Mouse (Mus musculus): ENCODE data around the gene Naa40. TPM values are rescaled to one million over a fixed set of nuclear protein-coding genes. Genes with fewer than 3 reads are reported as not detected.

Gene Naa40
- total RNA-seq, 1 experiment from 2014 or later = 17.5 TPM

DNA sequence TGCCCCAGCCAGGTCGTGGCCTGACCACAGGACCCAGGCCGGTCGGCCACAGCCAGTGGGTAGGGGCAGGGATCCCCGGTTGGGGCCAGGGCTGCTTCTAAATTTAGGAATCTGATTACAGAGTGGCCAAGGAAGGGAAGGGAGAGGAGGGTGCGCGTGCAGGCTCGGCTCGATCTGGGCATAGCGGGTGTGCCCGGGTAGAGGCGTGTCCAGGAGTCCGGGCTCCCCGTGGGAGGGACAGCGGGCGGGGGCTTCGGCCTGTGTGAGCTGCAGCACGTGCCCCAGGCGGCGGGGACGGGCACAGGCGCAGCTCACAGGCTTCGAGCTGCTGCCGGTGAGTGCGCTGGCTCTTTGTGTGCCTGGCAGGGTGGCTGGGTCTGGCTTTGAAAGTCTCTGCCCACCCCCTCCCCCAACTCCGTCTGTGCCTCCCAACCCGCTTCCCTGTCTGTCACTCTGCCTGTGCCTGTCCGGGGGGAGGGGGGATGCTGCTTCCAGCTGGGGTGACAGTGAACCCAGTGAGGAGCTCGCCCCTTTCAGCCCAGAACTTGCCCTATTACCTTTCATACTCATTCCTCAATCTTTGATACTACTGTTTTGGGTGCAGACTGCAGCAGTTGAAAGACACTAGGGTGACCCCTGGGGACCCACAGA lies 26.2 kb upstream of the Naa40 start, which contains the start of gene Rcor2:
Gene Rcor2 (plus strand): TSS at position 235 of the 651 bp plus-strand sequence.
- ATAC-seq (replicated peaks; ENCODE audit: insufficient number of reproducible peaks, low FRiP score, low TSS enrichment, poor library complexity, severe bottlenecking) = no peak

DNA sequence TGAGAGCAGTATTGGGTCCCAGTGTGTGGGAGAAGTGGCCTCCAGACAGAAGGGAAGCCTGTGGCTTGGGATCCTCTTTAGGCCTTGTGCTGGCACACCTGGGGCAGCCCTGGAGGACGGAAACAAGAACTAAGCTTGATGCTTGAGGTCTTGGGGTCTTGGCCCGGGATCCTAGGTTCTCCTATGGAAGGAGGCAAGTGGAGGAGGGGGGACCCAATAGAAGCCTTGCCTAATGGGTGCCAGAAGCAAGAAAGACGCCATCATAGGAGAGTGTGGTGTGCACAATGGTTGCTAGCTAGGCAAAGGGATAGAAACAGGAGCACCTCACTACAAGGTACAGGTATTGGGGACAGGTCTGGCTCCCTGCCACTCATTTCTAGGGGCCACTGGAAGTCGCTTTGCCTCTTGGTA lies 25.4 kb upstream of the Naa40 start:
- ATAC-seq (replicated peaks; ENCODE audit: insufficient number of reproducible peaks, low FRiP score, low TSS enrichment, poor library complexity, severe bottlenecking) = no peak

DNA sequence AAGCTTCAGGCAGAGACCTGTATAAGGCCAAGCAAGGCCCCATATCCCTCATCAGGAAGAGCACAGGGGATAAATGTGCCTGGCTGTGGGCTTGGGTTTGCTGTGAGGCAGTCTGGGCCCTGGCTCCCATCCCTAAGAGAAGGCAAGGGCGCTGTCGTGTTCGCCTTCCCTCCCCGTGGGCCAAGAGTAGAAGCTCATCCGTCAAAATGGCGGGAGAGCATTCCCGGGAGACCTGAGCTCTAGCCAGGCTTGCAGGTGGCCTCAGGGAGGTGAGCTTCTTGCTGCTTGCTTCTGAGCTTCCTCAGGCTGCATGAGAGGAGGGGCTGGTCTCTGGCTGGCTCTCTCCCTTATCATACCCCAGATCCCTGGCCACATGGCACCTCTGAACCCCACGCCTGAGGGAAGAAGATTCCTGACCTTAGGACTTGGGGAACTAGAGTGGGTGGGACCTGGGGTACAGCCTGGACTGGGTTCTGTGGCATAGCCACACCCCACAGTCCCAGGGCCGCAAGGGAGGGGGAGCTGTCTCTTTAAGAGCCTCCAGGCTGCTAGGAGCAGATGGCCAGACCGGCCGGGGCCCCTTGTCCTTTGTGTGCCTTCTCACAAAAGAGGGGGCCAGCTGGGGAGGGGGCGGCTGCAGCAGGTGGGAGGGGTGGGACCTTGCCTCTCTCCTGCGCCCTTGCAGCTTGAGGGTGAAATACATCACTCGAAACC lies 24.7 kb upstream of the Naa40 start:
- ATAC-seq (replicated peaks; ENCODE audit: insufficient number of reproducible peaks, low FRiP score, low TSS enrichment, poor library complexity, severe bottlenecking) = no peak

DNA sequence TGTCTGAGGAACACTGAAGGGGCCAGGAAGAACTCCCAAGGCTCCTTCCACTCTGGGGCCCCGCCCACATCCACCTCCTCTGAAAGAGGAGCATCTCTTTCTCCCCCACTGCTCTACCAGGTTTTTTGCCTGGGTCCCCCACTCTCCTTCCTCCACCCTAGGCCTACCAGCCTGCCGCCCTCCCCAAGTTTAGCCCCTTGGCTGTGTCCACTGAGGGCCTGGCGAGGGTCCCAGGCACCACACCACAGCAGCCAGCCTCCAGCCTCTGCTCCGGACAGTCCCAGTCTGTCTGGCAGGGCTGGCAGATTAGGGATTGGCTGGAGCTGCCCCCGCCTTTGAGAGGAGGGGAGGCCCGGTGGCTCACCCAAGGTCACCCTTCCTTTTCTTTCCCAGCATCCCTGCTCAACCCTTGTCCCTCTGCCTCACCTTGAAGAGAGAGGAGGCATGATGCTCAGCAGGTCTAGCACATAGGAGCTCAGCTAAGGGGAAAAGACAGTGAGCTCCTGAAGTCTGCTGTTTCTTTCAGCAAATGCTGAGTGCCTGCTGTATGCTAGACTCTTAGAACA lies 23.9 kb upstream of the Naa40 start:
- ATAC-seq (replicated peaks; ENCODE audit: insufficient number of reproducible peaks, low FRiP score, low TSS enrichment, poor library complexity, severe bottlenecking) = no peak

DNA sequence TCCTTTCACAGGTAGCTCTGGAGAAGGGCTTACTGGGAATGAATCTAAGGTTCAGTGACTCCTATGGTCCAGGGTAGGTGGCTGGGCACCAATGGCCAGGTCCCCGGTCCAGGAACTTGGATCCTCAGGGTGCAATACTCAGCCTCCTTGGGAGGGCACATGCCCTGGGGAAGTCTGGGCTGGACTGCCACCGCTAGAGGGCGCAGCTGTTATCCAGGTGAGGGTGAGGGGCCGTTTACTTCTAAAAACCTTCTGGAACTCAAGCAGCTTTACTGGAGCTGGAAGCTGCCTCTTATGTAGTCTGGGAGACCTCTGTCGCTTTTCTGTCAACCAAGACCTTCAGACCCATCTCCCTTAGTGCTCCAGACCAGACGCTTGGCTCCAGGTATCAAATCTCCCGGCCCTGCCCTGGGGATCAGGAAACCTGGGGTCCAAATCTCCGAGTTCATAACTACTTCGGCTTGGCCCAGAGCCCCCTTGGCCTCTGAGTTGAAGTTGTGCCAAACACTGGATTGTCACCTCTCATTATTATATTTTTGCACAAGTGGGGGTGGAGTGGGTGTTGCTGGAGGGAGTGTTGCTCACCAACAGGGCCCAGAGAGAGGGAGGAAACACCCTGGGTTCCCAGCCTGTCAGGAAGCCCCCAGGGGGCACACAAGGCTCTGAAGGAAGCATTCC lies 23.2 kb upstream of the Naa40 start:
- ATAC-seq (replicated peaks; ENCODE audit: insufficient number of reproducible peaks, low FRiP score, low TSS enrichment, poor library complexity, severe bottlenecking) = 0 out of 2 replicates have a peak, but pooled peaks have one; percentile 38

DNA sequence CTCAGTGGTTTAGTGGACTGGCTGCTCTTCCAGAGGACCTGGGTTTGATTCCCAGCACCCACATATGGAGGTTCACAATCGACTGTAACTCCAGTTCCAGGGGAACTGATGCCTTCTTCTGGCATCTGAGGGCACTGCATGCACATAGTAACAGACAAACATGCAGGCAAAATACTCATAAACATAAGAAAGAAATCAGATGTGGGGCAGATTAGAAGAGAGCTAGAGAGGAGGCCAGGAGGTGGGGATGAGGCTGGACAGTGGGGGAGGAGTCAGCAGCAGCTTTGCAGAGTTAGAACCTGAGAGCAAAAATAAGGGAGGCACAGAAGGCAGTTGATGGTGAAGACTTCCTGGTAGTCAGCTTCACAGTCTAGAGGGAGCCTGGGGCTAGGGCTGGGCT lies 21.6 kb upstream of the Naa40 start:
- no peak for ATAC-seq (replicated peaks; ENCODE audit: insufficient number of reproducible peaks, low FRiP score, low TSS enrichment, poor library complexity, severe bottlenecking)

DNA sequence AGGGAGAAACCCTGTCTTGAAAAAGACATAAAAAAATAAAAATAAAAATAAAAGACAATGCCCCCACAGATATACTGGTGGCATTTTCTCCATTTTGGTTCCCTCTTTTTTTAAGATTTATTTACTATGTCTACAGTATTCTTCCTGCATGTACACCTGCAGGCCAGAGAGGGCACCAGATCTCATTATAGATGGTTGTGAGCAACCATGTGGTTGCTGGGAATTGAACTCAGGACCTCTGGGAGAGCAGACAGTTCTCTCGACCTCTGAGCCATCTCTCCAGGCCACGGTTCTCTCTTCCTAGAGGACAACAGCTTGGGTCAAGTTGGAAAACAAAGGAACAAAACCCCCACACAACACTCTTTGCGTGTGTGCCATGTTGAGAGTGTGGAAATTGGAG lies 21.0 kb upstream of the Naa40 start:
- no peak for ATAC-seq (replicated peaks; ENCODE audit: insufficient number of reproducible peaks, low FRiP score, low TSS enrichment, poor library complexity, severe bottlenecking)

DNA sequence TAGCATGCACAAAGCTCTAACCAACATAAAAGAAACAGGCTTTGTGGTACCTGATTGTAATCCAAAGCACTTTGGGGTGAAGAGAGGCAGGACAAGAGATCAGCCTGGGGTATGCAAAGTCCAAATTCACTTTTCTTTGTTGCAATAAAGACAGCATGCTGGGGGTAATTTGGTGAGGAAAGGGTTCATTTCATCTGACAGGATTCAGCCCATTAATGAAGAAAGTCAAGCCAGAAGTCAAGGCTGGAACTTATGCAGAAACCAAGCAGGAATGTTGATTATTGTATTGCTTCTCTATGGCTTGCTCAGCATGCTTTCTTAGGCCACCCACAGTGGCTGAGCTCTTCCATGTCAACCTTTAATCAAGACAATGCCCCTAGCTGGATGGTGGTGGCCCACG lies 20.5 kb upstream of the Naa40 start:
- ATAC-seq (replicated peaks; ENCODE audit: insufficient number of reproducible peaks, low FRiP score, low TSS enrichment, poor library complexity, severe bottlenecking) = no peak

DNA sequence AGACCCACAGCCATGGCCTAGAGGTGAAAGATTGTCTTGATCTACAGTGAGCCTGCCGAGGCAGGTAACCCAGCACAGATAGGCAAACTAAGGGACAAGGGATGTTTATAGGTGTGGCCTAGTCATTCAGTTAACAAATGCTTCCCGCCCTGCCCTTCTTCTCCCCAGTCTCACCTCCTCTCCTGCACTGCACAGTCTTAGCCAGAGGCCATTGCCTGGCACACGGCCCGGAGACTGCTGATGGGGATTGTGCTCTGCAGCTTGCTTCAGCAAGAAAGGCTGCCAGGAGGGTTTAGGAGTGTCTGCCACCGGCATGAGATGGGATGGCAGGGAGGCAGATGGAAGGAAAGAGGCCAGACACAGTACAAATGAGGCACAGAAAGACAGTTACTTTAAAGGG lies 16.9 kb upstream of the Naa40 start:
- ATAC-seq (replicated peaks; ENCODE audit: insufficient number of reproducible peaks, low FRiP score, low TSS enrichment, poor library complexity, severe bottlenecking) = no peak

DNA sequence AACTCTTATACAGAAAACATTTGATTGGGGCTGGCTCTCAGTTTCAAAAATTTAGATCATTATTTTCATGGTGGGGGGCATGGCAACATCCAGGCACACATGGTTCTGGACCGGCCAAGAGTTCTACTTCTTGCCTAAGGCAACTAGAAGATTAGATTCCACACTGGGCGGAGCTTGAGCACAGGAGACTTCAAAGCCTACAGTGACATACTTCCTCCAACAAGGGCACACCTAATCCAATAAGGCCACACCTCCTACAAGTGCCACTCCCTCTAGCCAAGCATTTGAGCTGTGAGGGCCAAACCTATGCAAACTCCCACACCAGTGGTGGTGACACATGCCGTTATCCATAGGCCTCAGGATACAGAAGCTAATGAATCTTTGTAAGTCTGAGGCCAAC lies 5.0 kb upstream of the Naa40 start:
- ATAC-seq (replicated peaks; ENCODE audit: insufficient number of reproducible peaks, low FRiP score, low TSS enrichment, poor library complexity, severe bottlenecking) = no peak

DNA sequence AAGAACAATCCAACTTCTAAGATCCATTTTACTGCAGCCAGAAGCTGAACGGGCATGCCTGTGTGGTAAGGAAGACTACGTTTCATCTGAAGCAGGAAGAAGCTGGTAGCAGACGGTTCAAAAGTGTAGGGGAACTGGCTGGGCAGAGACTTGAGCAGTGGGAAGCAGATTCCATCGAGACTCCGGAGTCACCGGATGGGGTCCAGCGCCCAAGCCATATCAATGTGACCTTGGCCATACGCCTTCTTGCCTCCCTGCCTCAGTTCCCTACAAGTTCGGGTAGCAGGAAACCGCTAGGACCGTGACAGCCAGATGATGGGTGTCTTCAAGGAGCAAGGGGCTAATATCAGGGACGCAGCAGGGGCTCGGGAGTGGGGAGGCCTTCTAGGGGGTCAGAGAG lies 692 bp downstream of the Naa40 start:
- no peak for ATAC-seq (replicated peaks; ENCODE audit: insufficient number of reproducible peaks, low FRiP score, low TSS enrichment, poor library complexity, severe bottlenecking)

DNA sequence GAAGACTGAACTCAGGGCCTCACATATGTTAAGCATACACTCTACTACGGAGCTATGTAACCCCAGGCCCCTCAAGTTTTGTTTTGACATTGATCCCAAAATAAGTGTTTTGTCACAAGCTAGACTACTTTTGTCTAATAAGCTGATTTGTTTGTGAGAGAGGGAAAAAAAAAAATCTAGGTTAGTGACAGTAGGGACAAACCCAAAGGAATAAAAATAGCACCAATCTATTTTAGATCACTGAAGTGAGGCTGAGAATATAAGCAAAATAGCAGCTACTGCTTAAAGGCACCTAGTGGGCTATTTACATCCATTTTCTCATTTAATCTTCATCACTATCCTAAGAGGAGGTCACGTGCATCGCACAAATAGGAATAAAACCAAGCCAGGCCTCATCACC lies 1.4 kb downstream of the Naa40 start:
- ATAC-seq (replicated peaks; ENCODE audit: insufficient number of reproducible peaks, low FRiP score, low TSS enrichment, poor library complexity, severe bottlenecking) = no peak

DNA sequence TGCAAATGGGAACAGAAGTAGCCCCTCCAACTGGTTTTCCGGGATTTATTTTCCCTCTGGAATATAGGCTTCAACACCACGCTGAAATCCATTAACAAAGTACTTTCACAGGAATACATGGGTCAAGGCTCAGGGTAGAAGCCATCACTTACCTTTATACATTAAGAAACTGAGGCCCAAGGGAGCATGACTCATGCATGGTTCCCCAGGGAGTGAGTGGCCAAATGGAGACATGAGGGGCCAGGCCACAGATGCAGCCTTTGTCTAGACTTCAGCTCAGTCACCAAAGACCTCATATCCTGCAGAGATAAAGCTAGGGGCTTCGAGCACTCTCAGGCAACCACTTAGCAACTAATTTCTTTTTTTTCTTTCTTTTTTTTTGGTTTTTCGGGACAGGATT lies 4.2 kb downstream of the Naa40 start:
- no peak for ATAC-seq (replicated peaks; ENCODE audit: insufficient number of reproducible peaks, low FRiP score, low TSS enrichment, poor library complexity, severe bottlenecking)

DNA sequence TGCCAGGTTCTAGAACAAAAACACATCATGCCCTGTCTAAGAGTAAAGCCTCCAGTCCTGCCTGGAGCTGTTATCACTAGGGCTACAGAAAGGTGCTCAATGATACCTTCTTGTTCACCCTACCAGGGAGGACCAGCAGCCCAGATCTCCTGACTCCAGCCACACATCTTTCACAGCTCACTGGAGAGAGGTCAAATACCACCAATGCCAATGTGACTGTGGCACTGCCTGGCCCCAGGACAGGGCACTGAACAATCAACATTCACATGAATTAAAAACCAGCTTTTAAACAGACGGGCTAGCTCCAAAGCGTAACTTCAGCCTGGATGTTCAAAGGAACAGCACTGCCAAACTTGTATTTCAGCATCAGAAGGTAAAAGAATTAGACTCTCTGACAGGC lies 5.0 kb downstream of the Naa40 start:
- ATAC-seq (replicated peaks; ENCODE audit: insufficient number of reproducible peaks, low FRiP score, low TSS enrichment, poor library complexity, severe bottlenecking) = no peak

DNA sequence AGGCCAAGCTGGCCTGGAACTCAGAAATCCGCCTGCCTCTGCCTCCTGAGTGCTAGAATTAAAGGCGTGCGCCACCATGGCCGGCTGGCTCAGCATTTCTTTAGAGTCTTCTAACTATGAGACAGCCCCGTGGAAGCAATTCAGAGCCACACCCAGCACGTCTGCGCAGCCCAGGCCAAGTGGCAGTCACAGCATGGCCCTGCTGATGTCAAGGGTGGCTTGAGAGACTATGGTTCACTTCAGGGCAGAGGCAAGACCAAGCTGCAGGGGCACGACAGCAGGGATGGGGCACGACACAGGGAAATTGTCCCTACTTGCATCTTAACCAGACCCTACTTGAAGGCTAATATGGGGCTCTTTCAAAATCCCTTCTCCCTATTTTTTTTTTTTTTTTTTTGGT lies 5.5 kb downstream of the Naa40 start:
- no peak for ATAC-seq (replicated peaks; ENCODE audit: insufficient number of reproducible peaks, low FRiP score, low TSS enrichment, poor library complexity, severe bottlenecking)

DNA sequence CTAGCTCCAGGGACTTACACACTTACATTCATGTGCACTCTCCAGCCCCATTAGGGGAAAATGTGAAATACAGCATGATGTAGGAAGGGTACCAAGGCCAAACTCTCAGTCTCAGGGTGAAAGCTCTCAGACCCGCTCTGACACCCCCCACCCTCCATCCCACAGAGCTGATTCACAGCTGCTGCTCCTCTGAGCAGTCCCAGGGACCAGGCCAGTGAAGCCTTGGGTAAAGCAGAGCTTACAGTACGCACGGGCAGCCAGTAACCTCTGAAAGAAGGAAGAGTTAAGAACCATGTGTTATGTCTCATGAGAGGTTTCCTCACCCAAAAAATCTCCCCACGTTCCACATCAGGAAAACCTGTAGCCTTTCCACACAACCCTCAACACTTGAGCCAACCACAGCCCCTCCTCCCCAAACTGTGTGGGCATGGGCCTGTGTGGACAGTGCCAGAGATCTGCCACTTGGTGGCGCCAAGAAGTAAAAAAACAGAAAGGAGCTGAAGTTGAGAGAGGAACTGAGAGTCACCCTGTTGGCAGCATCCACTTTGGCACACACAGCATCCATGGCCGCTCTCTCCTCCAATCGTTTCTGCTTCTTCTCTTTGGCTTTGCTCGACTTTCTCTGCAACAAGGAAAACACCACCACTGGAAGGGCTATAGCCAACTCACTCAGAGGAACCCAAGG lies 6.3 kb downstream of the Naa40 start:
- ATAC-seq (replicated peaks; ENCODE audit: insufficient number of reproducible peaks, low FRiP score, low TSS enrichment, poor library complexity, severe bottlenecking) = peak; percentile 91

DNA sequence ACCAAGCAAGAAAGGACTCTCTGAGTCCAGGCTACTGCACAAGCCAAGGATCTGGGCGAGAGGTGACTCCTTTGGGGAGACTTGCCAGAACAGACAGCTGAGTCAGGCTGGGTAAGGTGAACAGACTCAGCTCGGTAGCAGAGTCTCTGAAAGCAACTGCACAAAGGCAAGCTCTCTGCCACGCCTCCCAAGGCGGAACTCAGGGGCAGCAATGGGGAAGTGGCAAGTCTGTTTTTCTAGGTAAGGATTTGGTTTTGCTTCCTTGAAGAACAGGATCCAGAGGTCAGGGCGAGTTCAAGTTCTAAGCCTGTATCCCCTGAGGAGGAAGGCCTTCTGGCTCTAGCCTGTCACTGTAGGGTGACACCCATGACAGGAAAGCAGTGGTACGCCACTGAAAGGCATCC lies 14.5 kb downstream of the Naa40 start:
- peak; percentile 87 for ATAC-seq (replicated peaks; ENCODE audit: insufficient number of reproducible peaks, low FRiP score, low TSS enrichment, poor library complexity, severe bottlenecking)

DNA sequence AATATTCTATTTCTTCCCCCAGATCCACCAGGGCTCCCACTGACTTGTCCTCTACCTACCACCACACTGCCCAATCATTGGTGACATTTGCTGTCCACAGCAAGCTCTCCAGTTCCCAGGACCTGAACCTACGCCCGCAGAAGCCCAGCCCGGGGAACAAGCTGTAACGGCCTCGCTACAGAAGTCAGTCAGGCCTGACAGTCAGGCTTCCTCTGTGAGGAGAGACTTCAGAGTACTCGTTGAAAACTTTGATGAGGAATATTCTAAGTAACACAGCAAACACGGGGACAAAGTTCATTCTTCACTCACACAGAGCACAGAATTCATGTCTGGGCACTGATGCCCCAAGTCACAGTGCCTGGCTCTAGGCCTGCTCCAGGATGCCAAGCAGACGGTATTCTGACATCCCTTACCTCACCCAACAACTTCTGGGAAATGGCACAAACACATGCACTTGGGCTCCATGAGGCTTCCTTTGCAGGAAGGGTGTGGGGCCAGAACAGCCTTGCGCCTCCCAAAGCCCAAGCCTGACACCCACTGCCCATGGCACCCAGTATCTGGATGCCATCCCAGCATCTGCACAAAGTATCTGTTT lies 15.8 kb downstream of the Naa40 start:
- ATAC-seq (replicated peaks; ENCODE audit: insufficient number of reproducible peaks, low FRiP score, low TSS enrichment, poor library complexity, severe bottlenecking) = no peak

DNA sequence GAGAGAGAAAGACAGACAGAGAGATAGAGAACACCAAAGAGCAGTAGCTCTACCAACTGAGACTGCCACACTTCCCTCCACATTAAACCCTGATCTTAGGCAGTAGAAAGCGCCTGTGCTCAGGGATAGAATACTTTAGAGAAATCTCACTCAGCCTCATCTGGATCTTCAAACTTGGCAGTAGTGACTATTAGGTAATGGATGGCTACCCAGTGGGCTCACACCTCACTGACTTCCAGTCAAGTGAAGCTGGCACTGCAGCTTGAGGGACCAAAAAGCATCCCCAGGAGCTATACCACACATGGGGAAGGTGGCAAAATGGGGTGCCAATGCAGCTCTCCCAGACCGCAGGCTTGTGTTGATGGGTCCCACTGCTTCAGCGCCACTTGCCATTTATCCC lies 16.7 kb downstream of the Naa40 start:
- no peak for ATAC-seq (replicated peaks; ENCODE audit: insufficient number of reproducible peaks, low FRiP score, low TSS enrichment, poor library complexity, severe bottlenecking)

Measured in monocyte, adult 5-6 weeks (primary cell).